Mouse (Mus musculus): ENCODE results near the gene Clrn3. TPM values are rescaled to one million over a fixed set of nuclear protein-coding genes. Genes with fewer than 3 reads are reported as not detected.

The Clrn3 gene
- total RNA-seq, 2 experiments from 2014 or later, result not detected

Small RNA genes within 50 kb of the gene (microRNA-seq; reads per million reads assigned to microRNA genes)
- not detected for gene Mir1962

Other genes with a start within 250 kb of the Clrn3 start
- gene Foxi2, start 118.3 kb downstream of the Clrn3 start, total RNA-seq (2021), result not detected
- 10 to 100 TPM; 25.1 to 26.2 TPM for gene Ptpre, start 8.8 kb upstream of the Clrn3 start, total RNA-seq (2021)
- 10 to 100 TPM; 15.8 to 16.5 TPM for gene Mki67, start 187.7 kb upstream of the Clrn3 start, total RNA-seq (2021)